Mouse (Mus musculus) frontal cortex, postnatal 36 days (tissue): ENCODE data around the gene Pla2g12b.

Experiments used
- DNase-seq, 2 experiments: peaks; one replicate each; pipeline ENCODE4 v3.0.0; 2022; ENCODE audit warnings: low spot score in 2 of 2

Pla2g12b gene

DNA sequence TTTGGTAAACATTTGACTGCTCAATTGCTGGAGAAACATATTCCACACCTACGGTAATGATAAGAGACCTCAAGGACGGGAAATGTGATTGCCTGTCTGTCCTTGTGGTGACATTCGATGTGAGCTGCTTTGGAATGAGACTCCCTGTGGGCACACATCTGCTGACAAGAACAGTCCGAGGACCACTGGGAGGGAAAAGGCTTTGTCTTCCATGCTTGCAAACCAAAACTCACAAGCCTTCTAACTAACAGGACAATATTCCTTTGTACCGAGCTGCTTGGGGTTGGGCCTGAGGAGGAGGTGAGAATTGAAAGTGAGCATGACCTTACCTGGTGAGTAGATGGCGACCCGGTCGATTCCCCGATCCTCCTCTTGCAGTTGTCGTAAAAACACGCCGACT is 63.8 kb downstream of the Pla2g12b start:
- no peak for DNase-seq

DNA sequence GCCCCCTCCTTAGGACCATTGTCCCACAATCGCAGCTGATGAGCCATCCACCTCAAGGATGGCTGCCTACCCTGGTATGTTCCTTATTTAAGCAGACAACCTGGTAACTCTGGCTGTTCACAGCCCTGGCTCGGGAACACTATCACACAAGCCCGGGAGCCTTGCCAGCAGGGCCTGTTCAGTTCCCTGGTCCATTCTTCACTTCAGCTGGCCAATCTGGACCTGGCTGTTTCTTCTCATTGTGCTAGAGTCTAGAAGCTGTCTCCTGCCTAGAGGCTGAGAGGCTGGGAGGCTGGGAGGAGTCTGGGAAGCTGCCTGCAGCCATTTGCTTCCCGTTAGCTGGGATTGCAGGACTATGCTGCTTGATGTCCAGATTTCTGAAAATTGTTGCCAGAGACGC is 67.0 kb downstream of the Pla2g12b start:
- no peak for DNase-seq
